Mouse (Mus musculus) heart, embryonic 11.5 days (tissue): ENCODE results near the gene Slc1a1. TPM values are rescaled to one million over a fixed set of nuclear protein-coding genes. Genes with fewer than 3 reads are reported as not detected.

Source experiments
- ATAC-seq: fragments of 200-750 bp; cut with Nextera tagmentation; replicated peaks from 2 replicates; pipeline ENCODE4 v1.8.0; 2017; ENCODE audit warnings: moderate library complexity; ENCODE audit not compliant: insufficient number of reproducible peaks, low FRiP score, low TSS enrichment
- H3K27ac ChIP-seq: fragments of 300-500 bp; sonication (generic); 2 replicates; pipeline ENCODE4 v1.5.1; 2014; ENCODE audit warnings: mild to moderate bottlenecking, low read depth, low read length
- H3K27me3 ChIP-seq: fragments of 300-500 bp; sonication (generic); 2 replicates; pipeline ENCODE4 v1.6.1; 2014; ENCODE audit warnings: mild to moderate bottlenecking, low read length, mixed read lengths; ENCODE audit not compliant: control insufficient read depth, insufficient read depth
- H3K36me3 ChIP-seq: fragments of 300-500 bp; sonication (generic); 2 replicates; pipeline ENCODE4 v1.6.1; 2014; ENCODE audit warnings: mild to moderate bottlenecking, low read length, moderate library complexity, mixed read lengths; ENCODE audit not compliant: control insufficient read depth, insufficient read depth
- H3K4me1 ChIP-seq: fragments of 300-500 bp; sonication (generic); 2 replicates; pipeline ENCODE4 v1.6.1; 2014; ENCODE audit warnings: low read length; ENCODE audit not compliant: control insufficient read depth, insufficient read depth
- H3K4me2 ChIP-seq: fragments of 300-500 bp; sonication (generic); 2 replicates; pipeline ENCODE4 v1.6.1; 2014; ENCODE audit warnings: mild to moderate bottlenecking, moderate library complexity
- H3K4me3 ChIP-seq: fragments of 300-500 bp; sonication (generic); 2 replicates; pipeline ENCODE4 v1.5.1; 2014; ENCODE audit warnings: low read depth, low read length
- H3K9ac ChIP-seq: fragments of 300-500 bp; sonication (generic); 2 replicates; pipeline ENCODE4 v1.6.1; 2014; ENCODE audit warnings: mild to moderate bottlenecking, low read depth, low read length, moderate library complexity
- H3K9me3 ChIP-seq: fragments of 300-500 bp; sonication (generic); replicated peaks from 2 replicates; pipeline ENCODE4 v1.6.1; 2016; ENCODE audit warnings: low read length; ENCODE audit not compliant: control insufficient read depth
- WGBS: fragments of 180-500 bp; shearing (Covaris S2); extraction: QIAGEN DNeasy Blood & Tissue Kit; methylation state at CpG from one replicate; pipeline ENCODE4 v1.1.7; 2014; ENCODE audit not compliant: insufficient replicate concordance; 5-methylcytosine and 5-hydroxymethylcytosine counted together
- polyA plus RNA-seq: library from polyadenylated mRNA; unstranded; fragments of >200 nt; fragmentation: Nextera tagmentation; extraction: Ambion mirVana; gene quantifications from 2 replicates; pipeline ENCODE4 v1.2.1, GENCODE M21; 2014

Slc1a1 gene
- polyA plus RNA-seq, 1 experiment from 2014 or later = 0.93 TPM

- no peak for ATAC-seq
- Histone ChIP-seq H3K27ac (no peak overlapping the region), H3K9ac (no peak overlapping the region), H3K4me1 (no peaks in the 10 kb centered on the region), H3K4me2 (no peak overlapping the region), H3K27me3 (no peaks in the 10 kb centered on the region), H3K36me3 (no peaks in the 10 kb centered on the region), H3K4me3 (no peak overlapping the region), H3K9me3 (no peaks in the 10 kb centered on the region)
- WGBS = 76% methylated on average over 6 of the region's 6 CpGs
These were observed 30.1 kb downstream of the Slc1a1 start for GRCm38 (mm10) chr19:28864981-28865380.

GRCm38 (mm10) chr19:28865501-28865900 lies 30.7 kb downstream of the Slc1a1 start:
- ATAC-seq = no peak

GRCm38 (mm10) chr19:28869251-28869855 lies 34.5 kb downstream of the Slc1a1 start:
- Histone ChIP-seq H3K27ac (no peak overlapping the region), H3K9me3 (no peaks in the 10 kb centered on the region), H3K27me3 (no peaks in the 10 kb centered on the region), H3K4me2 (no peak overlapping the region), H3K36me3 (no peaks in the 10 kb centered on the region), H3K4me3 (no peak overlapping the region), H3K9ac (no peak overlapping the region), H3K4me1 (no peaks in the 10 kb centered on the region)
- ATAC-seq = no peak
- WGBS = 83% methylated on average over 6 of the region's 6 CpGs

More at GRCm38 (mm10) chr19:28865501-28865900, 30.7 kb downstream of the Slc1a1 start:
- H3K4me2 ChIP-seq = no peak overlapping the region
- H3K4me1 ChIP-seq = no peaks in the 10 kb centered on the region
- 72% methylated on average over 1 of the region's 1 CpGs for WGBS
- H3K9me3 ChIP-seq = no peaks in the 10 kb centered on the region
- no peaks in the 10 kb centered on the region for H3K36me3 ChIP-seq
- no peak overlapping the region for H3K4me3 ChIP-seq
- H3K27ac ChIP-seq = no peak overlapping the region
- H3K27me3 ChIP-seq = no peaks in the 10 kb centered on the region
- no peak overlapping the region for H3K9ac ChIP-seq

- ATAC-seq = no peak
- Histone ChIP-seq H3K4me1 (no peaks in the 10 kb centered on the region), H3K4me2 (no peak overlapping the region), H3K4me3 (no peak overlapping the region), H3K9me3 (no peaks in the 10 kb centered on the region), H3K36me3 (no peaks in the 10 kb centered on the region), H3K27me3 (no peaks in the 10 kb centered on the region), H3K9ac (no peak overlapping the region), H3K27ac (no peak overlapping the region)
- WGBS = 79% methylated on average over 2 of the region's 2 CpGs
These were observed 35.5 kb downstream of the Slc1a1 start for GRCm38 (mm10) chr19:28870351-28870750.

GRCm38 (mm10) chr19:28879476-28879875 lies 44.6 kb downstream of the Slc1a1 start:
- no peaks in the 10 kb centered on the region for H3K27me3 ChIP-seq
- no peaks in the 10 kb centered on the region for H3K9me3 ChIP-seq
- ATAC-seq = no peak
- no peaks in the 10 kb centered on the region for H3K36me3 ChIP-seq
- H3K4me2 ChIP-seq = no peak overlapping the region
- no peak overlapping the region for H3K9ac ChIP-seq
- 93% methylated on average over 2 of the region's 2 CpGs for WGBS
- H3K4me1 ChIP-seq = no peaks in the 10 kb centered on the region
- no peak overlapping the region for H3K4me3 ChIP-seq
- H3K27ac ChIP-seq = no peak overlapping the region

GRCm38 (mm10) chr19:28883126-28883525 lies 48.3 kb downstream of the Slc1a1 start:
- no peaks in the 10 kb centered on the region for H3K9me3 ChIP-seq
- no peaks in the 10 kb centered on the region for H3K4me1 ChIP-seq
- 48% methylated on average over 1 of the region's 1 CpGs for WGBS
- ATAC-seq = no peak
- no peaks in the 10 kb centered on the region for H3K27me3 ChIP-seq
- H3K4me2 ChIP-seq = no peak overlapping the region
- no peaks in the 10 kb centered on the region for H3K36me3 ChIP-seq
- H3K27ac ChIP-seq = no peak overlapping the region
- no peak overlapping the region for H3K4me3 ChIP-seq
- no peak overlapping the region for H3K9ac ChIP-seq

GRCm38 (mm10) chr19:28888496-28888895 lies 53.6 kb downstream of the Slc1a1 start:
- Histone ChIP-seq H3K9ac (no peak overlapping the region), H3K9me3 (no peaks in the 10 kb centered on the region), H3K27me3 (no peaks in the 10 kb centered on the region), H3K4me3 (no peak overlapping the region), H3K36me3 (no peaks in the 10 kb centered on the region), H3K27ac (no peak overlapping the region), H3K4me1 (peaks cover 11% of the 10 kb centered on the region), H3K4me2 (no peak overlapping the region)
- no peak for ATAC-seq
- 42% methylated on average over 1 of the region's 1 CpGs for WGBS

- no peak overlapping the region for H3K27ac ChIP-seq
- no peaks in the 10 kb centered on the region for H3K9me3 ChIP-seq
- H3K27me3 ChIP-seq = no peaks in the 10 kb centered on the region
- H3K4me1 ChIP-seq = peaks cover 11% of the 10 kb centered on the region
- no peak overlapping the region for H3K4me3 ChIP-seq
- no peaks in the 10 kb centered on the region for H3K36me3 ChIP-seq
- H3K9ac ChIP-seq = no peak overlapping the region
- ATAC-seq = no peak
- H3K4me2 ChIP-seq = no peak overlapping the region
- WGBS = 65% methylated on average over 3 of the region's 3 CpGs
These were observed 54.4 kb downstream of the Slc1a1 start for GRCm38 (mm10) chr19:28889251-28889650.

- H3K36me3 ChIP-seq = no peaks in the 10 kb centered on the region
- no peak overlapping the region for H3K27ac ChIP-seq
- H3K9me3 ChIP-seq = no peaks in the 10 kb centered on the region
- ATAC-seq = no peak
- WGBS = 30% methylated on average over 5 of the region's 5 CpGs
- H3K27me3 ChIP-seq = no peaks in the 10 kb centered on the region
- H3K4me1 ChIP-seq = peaks cover 11% of the 10 kb centered on the region
- no peak overlapping the region for H3K9ac ChIP-seq
- H3K4me3 ChIP-seq = no peak overlapping the region
- no peak overlapping the region for H3K4me2 ChIP-seq
These were observed 56.4 kb downstream of the Slc1a1 start for GRCm38 (mm10) chr19:28891238-28891637.
